In the genomic region with DNA sequence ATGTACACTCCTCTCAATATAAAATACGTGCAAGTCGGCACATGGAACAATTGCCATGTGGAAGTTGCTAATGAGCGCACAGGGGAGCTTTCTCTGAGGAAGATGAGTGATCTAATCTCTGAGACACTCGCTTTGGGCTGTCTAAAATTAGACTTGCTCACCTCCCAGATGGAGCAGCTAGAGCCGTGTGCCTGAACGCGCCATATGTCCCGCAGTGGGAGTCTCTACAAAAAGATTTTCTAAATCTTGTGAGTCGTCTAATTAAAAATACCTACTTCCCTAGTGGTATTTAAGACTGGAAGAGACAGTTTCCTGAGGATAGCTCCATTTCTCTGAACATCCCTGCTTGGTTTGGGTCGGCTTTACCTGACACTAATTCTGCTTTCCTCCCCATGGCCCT, we compare ENCODE assay signal across 15 mouse cellular contexts. TPM values are rescaled to one million over a fixed set of nuclear protein-coding genes. Genes with fewer than 3 reads are reported as not detected.
DNase-seq lines count a peak whose midpoint lies in the region; ATAC-seq and TF ChIP-seq lines count a peak whose summit lies in the region.
"Had no signal": no experiment of that assay in that cellular context is flagged by ENCODE, and none has a peak within 500 bp of the region (broad histone marks: within the 10 kb centered on the region; RNA-seq: fewer than 3 reads in every experiment).

No protein-coding gene starts in this region.

- DNase-seq in cerebellum, postnatal 4 days (ENCODE audit: low spot score in 2 of 2) = no peak
- DNase-seq in layer of hippocampus, adult 2 months (ENCODE audit: low spot score in 2 of 2) = peak; percentile 60 to 88
- DNase-seq in layer of hippocampus, postnatal 10 days (ENCODE audit: low spot score in 2 of 2) = no peak
- peak; percentile 84 to 86 for DNase-seq in frontal cortex, adult 2 months (ENCODE audit: extremely low spot score in 1 of 2, low spot score in 1 of 2)
- DNase-seq in right cerebral cortex, postnatal 10 days (ENCODE audit: low spot score in 2 of 2) = peak; percentile 83 to 91
- no peak for DNase-seq in gastrocnemius, postnatal 4 days (ENCODE audit: low spot score in 2 of 2)
- DNase-seq in urinary bladder, postnatal 25 days (ENCODE audit: low spot score) = no peak
- DNase-seq: embryo, embryonic 11 days; heart, postnatal 4 days; kidney, adult 8-10 months; thymus, postnatal 14 days had no signal

- no peak overlapping the region for H3K4me3 ChIP-seq in layer of hippocampus, adult 2 months
- H3K4me3 ChIP-seq: liver, embryonic 15.5 days had no signal

- no peak for TF ChIP-seq CTCF in layer of hippocampus, adult 2 months (conservative IDR thresholded peaks at IDR 0.05)

- H3K27ac ChIP-seq in layer of hippocampus, adult 2 months = peak overlapping the region; percentile 63; the same call in 1 of the 2 replicates
- H3K27ac ChIP-seq: liver, embryonic 15.5 days; macrophage had no signal

- peak; percentile 75 for ATAC-seq in cerebellum, adult (ENCODE audit: insufficient number of reproducible peaks, low FRiP score, low TSS enrichment)

RNA-seq across cellular contexts. Expression of a gene that starts 2.2 kb away (rescaled TPM):
- total RNA-seq in layer of hippocampus, adult 2 months (2021) = under 1 TPM; 0.20 to 0.29 TPM
- total RNA-seq in layer of hippocampus, postnatal 10 days (2021) = under 1 TPM; 0.18 to 0.36 TPM
- 0.48 and 0.62 TPM in 2 replicates for polyA plus RNA-seq in frontal cortex, adult 2 months (2012; rRNA removed)
- total RNA-seq in gastrocnemius, postnatal 4 days (2021) = under 1 TPM in 1 of 2 experiments, not detected in 1; 0.08 TPM
- total RNA-seq: heart, adult 8-10 months had no signal
- polyA plus RNA-seq: macrophage had no signal

RNA-seq across cellular contexts. Expression of a gene that starts 57.3 kb away (rescaled TPM):
- 10 to 100 TPM; 11.9 to 15.6 TPM for total RNA-seq in layer of hippocampus, adult 2 months (2021)
- 1 to 10 TPM; 6.9 to 7.0 TPM for total RNA-seq in layer of hippocampus, postnatal 10 days (2021)
- 8.8 and 11.6 TPM in 2 replicates for polyA plus RNA-seq in frontal cortex, adult 2 months (2012; rRNA removed)
- total RNA-seq in gastrocnemius, postnatal 4 days (2021) = 1 to 10 TPM; 6.4 to 7.9 TPM

Comparison
In these comparisons a context has a peak if more than half of its experiments do, and no peak if none do; other contexts are left out.
1. DNase-seq: peak in layer of hippocampus, adult 2 months (2 of 2), frontal cortex, adult 2 months (2 of 2) and right cerebral cortex, postnatal 10 days (2 of 2); none in cerebellum, postnatal 4 days (0 of 2), layer of hippocampus, postnatal 10 days (0 of 2), gastrocnemius, postnatal 4 days (0 of 2) and urinary bladder, postnatal 25 days (single experiment).